Mouse (Mus musculus): ENCODE results near the gene Nol8.

The Nol8 gene

GRCm38 (mm10) chr13:49691056-49691455, 38.2 kb downstream of the Nol8 start:
- no peak for DNase-seq

- DNase-seq, result no peak
Observed at GRCm38 (mm10) chr13:49703216-49703779, 50.4 kb downstream of the Nol8 start.

- DNase-seq, result no peak
Observed at GRCm38 (mm10) chr13:49706032-49706690, 53.3 kb downstream of the Nol8 start.

GRCm38 (mm10) chr13:49708311-49708710, 55.4 kb downstream of the Nol8 start:
- no peak for DNase-seq

GRCm38 (mm10) chr13:49712047-49712721, 59.3 kb downstream of the Nol8 start:
- DNase-seq, result no peak

- no peak for DNase-seq
Observed at GRCm38 (mm10) chr13:49719310-49719709, 66.4 kb downstream of the Nol8 start.
